Mouse (Mus musculus): ENCODE results near the gene Gcsam.

DNA sequence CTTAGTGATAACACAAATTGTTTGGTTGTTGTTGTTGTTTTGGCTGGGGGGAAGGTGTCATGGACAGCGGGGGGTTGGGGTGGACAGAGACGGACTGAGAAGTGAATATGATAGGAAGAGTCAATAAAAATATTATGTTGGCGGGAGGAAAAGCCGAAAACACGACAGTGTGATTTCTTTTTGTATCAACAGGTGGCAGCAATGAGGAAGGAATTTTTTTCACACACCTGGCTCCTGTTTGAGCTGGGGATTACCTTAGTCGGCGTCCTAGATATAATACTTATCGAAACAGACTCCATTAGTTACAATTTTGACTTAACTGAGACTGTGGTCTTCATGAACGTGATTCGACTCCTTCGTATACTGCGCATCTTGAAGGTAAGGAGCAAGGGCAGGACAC lies 30.3 kb upstream of the Gcsam start:
- 0 out of 2 replicates have a peak, but pooled peaks have one; percentile 14 for TF ChIP-seq CTCF (IDR thresholded peaks at IDR 0.05; ENCODE audit: low read depth)
- no peak for TF ChIP-seq EP300 (IDR thresholded peaks at IDR 0.05; ENCODE audit: low read depth)
